Mouse (Mus musculus) embryonic facial prominence, embryonic 11.5 days (tissue): ENCODE measurements around the gene Snd1. TPM values are rescaled to one million over a fixed set of nuclear protein-coding genes. Genes with fewer than 3 reads are reported as not detected.

Experiments used
- ATAC-seq: fragments of 200-750 bp; cut with Nextera tagmentation; replicated peaks from 2 replicates; pipeline ENCODE4 v1.8.0; 2017; ENCODE audit warnings: low read depth; ENCODE audit not compliant: insufficient number of reproducible peaks, low FRiP score, low TSS enrichment
- DNase-seq: peaks from one replicate; pipeline ENCODE4 v3.0.0-alpha.2; 2015; ENCODE audit warnings: low spot score
- H3K27ac ChIP-seq: fragments of 300-500 bp; sonication (generic); replicated peaks from 2 replicates; pipeline ENCODE4 v1.5.1; 2014; ENCODE audit warnings: mild to moderate bottlenecking, low read depth, low read length, control low read depth
- H3K27me3 ChIP-seq: fragments of 300-500 bp; sonication (generic); 2 replicates; pipeline ENCODE4 v1.6.1; 2014; ENCODE audit warnings: mild to moderate bottlenecking, low read length, moderate library complexity, mixed read lengths; ENCODE audit not compliant: control insufficient read depth, insufficient read depth
- H3K36me3 ChIP-seq: fragments of 300-500 bp; sonication (generic); replicated peaks from 2 replicates; pipeline ENCODE4 v1.6.1; 2014; ENCODE audit warnings: low read depth, mild to moderate bottlenecking, low read length, moderate library complexity, mixed read lengths; ENCODE audit not compliant: control insufficient read depth, insufficient read depth
- H3K4me1 ChIP-seq: fragments of 300-500 bp; sonication (generic); 2 replicates; pipeline ENCODE4 v1.6.1; 2014; ENCODE audit warnings: low read length, mixed read lengths; ENCODE audit not compliant: control insufficient read depth, insufficient read depth
- H3K4me2 ChIP-seq: fragments of 300-500 bp; sonication (generic); 2 replicates; pipeline ENCODE4 v1.6.1; 2014; ENCODE audit warnings: low read depth, mild to moderate bottlenecking, control low read depth, low read length, moderate library complexity
- H3K4me3 ChIP-seq: fragments of 300-500 bp; sonication (generic); 2 replicates; pipeline ENCODE4 v1.5.1; 2014; ENCODE audit warnings: low read depth, low read length, control low read depth
- H3K9ac ChIP-seq: fragments of 300-500 bp; sonication (generic); replicated peaks from 2 replicates; pipeline ENCODE4 v1.6.1; 2014; ENCODE audit warnings: mild to moderate bottlenecking, control low read depth, low read length
- H3K9me3 ChIP-seq: fragments of 300-500 bp; sonication (generic); replicated peaks from 2 replicates; pipeline ENCODE4 v1.6.1; 2016; ENCODE audit warnings: mild to moderate bottlenecking, low read length, inconsistent platforms, mixed read lengths; ENCODE audit not compliant: control insufficient read depth
- WGBS: fragments of 180-500 bp; shearing (Covaris S2); extraction: QIAGEN DNeasy Blood & Tissue Kit; methylation state at CpG from one replicate; pipeline ENCODE4 v1.1.7; 2014; 5-methylcytosine and 5-hydroxymethylcytosine counted together
- polyA plus RNA-seq: library from polyadenylated mRNA; unstranded; fragments of >200 nt; fragmentation: Nextera tagmentation; extraction: Ambion mirVana; gene quantifications from 2 replicates; pipeline ENCODE4 v1.2.1, GENCODE M21; 2014

Snd1 gene
- polyA plus RNA-seq, 1 experiment from 2014 or later: 92.6 TPM

GRCm38 (mm10) chr6:28753681-28754080 is 278.7 kb downstream of the Snd1 start:
- no peaks in the 10 kb centered on the region for H3K27me3 ChIP-seq
- DNase-seq (peak; percentile 38), ATAC-seq (no peak)
- H3K9me3 ChIP-seq: no peaks in the 10 kb centered on the region
- H3K27ac ChIP-seq: no peak overlapping the region
- H3K4me3 ChIP-seq: no peak overlapping the region
- no peak overlapping the region for H3K9ac ChIP-seq
- 45% methylated on average over 5 of the region's 5 CpGs for WGBS
- H3K4me1 ChIP-seq: no peaks in the 10 kb centered on the region
- H3K36me3 ChIP-seq: no peaks in the 10 kb centered on the region
- H3K4me2 ChIP-seq: no peak overlapping the region

GRCm38 (mm10) chr6:28754127-28754898 is 279.4 kb downstream of the Snd1 start:
- no peak overlapping the region for H3K4me2 ChIP-seq
- H3K27me3 ChIP-seq: no peaks in the 10 kb centered on the region
- H3K36me3 ChIP-seq: no peaks in the 10 kb centered on the region
- WGBS: 78% methylated on average over 6 of the region's 6 CpGs
- ATAC-seq (no peak), DNase-seq (no peak)
- H3K4me3 ChIP-seq: no peak overlapping the region
- H3K9me3 ChIP-seq: no peaks in the 10 kb centered on the region
- H3K9ac ChIP-seq: no peak overlapping the region
- no peaks in the 10 kb centered on the region for H3K4me1 ChIP-seq
- H3K27ac ChIP-seq: no peak overlapping the region

- peak; percentile 61; the same call in 1 of the 2 replicates for ATAC-seq
- Histone ChIP-seq H3K9me3 (no peaks in the 10 kb centered on the region), H3K27me3 (no peaks in the 10 kb centered on the region), H3K27ac (no peak overlapping the region), H3K4me2 (no peak overlapping the region), H3K4me1 (no peaks in the 10 kb centered on the region), H3K36me3 (no peaks in the 10 kb centered on the region), H3K9ac (no peak overlapping the region), H3K4me3 (no peak overlapping the region)
- 72% methylated on average over 10 of the region's 10 CpGs for WGBS
- peak; percentile 35 for DNase-seq
Observed at GRCm38 (mm10) chr6:28756306-28757018, 281.5 kb downstream of the Snd1 start.

GRCm38 (mm10) chr6:28758293-28758692 is 283.4 kb downstream of the Snd1 start:
- 88% methylated on average over 4 of the region's 4 CpGs for WGBS
- no peak overlapping the region for H3K27ac ChIP-seq
- no peak overlapping the region for H3K9ac ChIP-seq
- DNase-seq (no peak), ATAC-seq (no peak)
- no peaks in the 10 kb centered on the region for H3K27me3 ChIP-seq
- no peaks in the 10 kb centered on the region for H3K36me3 ChIP-seq
- H3K9me3 ChIP-seq: no peaks in the 10 kb centered on the region
- H3K4me1 ChIP-seq: no peaks in the 10 kb centered on the region
- no peak overlapping the region for H3K4me3 ChIP-seq
- H3K4me2 ChIP-seq: no peak overlapping the region

GRCm38 (mm10) chr6:28761728-28762127 is 286.8 kb downstream of the Snd1 start:
- H3K27ac ChIP-seq: no peak overlapping the region

GRCm38 (mm10) chr6:28762132-28762775 is 287.3 kb downstream of the Snd1 start:
- ATAC-seq (no peak), DNase-seq (no peak)
- 29% methylated on average over 5 of the region's 5 CpGs for WGBS
- H3K27ac ChIP-seq: no peak overlapping the region
- no peak overlapping the region for H3K4me2 ChIP-seq
- H3K9ac ChIP-seq: no peak overlapping the region
- no peaks in the 10 kb centered on the region for H3K9me3 ChIP-seq
- H3K4me1 ChIP-seq: no peaks in the 10 kb centered on the region
- H3K4me3 ChIP-seq: no peak overlapping the region
- no peaks in the 10 kb centered on the region for H3K36me3 ChIP-seq
- no peaks in the 10 kb centered on the region for H3K27me3 ChIP-seq

More at GRCm38 (mm10) chr6:28761728-28762127, 286.8 kb downstream of the Snd1 start:
- Histone ChIP-seq H3K27me3 (no peaks in the 10 kb centered on the region), H3K36me3 (no peaks in the 10 kb centered on the region), H3K9me3 (no peaks in the 10 kb centered on the region), H3K9ac (no peak overlapping the region), H3K4me1 (no peaks in the 10 kb centered on the region), H3K4me3 (no peak overlapping the region), H3K4me2 (no peak overlapping the region)
- ATAC-seq (no peak), DNase-seq (no peak)
- WGBS: 43% methylated on average over 3 of the region's 3 CpGs

- H3K4me3 ChIP-seq: no peak overlapping the region
- H3K4me1 ChIP-seq: no peaks in the 10 kb centered on the region
- 86% methylated on average over 3 of the region's 3 CpGs for WGBS
- no peak for ATAC-seq
- no peak overlapping the region for H3K4me2 ChIP-seq
- H3K36me3 ChIP-seq: no peaks in the 10 kb centered on the region
- H3K9ac ChIP-seq: no peak overlapping the region
- DNase-seq: no peak
- H3K27me3 ChIP-seq: no peaks in the 10 kb centered on the region
- H3K27ac ChIP-seq: no peak overlapping the region
- H3K9me3 ChIP-seq: no peaks in the 10 kb centered on the region
Observed at GRCm38 (mm10) chr6:28766622-28767021, 291.7 kb downstream of the Snd1 start.
